Mouse (Mus musculus) olfactory bulb, adult 2 months (tissue): ENCODE measurements at regions not wholly inside any gene's neighbourhood (a gene's known extent, or its start where the extent isn't known, plus 50 kb on each side); places are given as distances from the start of the nearest gene placed in this dataset.

Source experiments
- CTCF ChIP-seq: fragments of 200-500 bp; IDR thresholded peaks from 2 replicates; pipeline ENCODE4 v1.5.1; 2012; ENCODE audit warnings: low read depth, mild to moderate bottlenecking, low read length, moderate library complexity; ENCODE audit not compliant: insufficient read depth
- POLR2A ChIP-seq: fragments of 200-500 bp; IDR thresholded peaks from 2 replicates; pipeline ENCODE4 v1.6.1; 2012; ENCODE audit warnings: mild to moderate bottlenecking, low read depth, low read length, moderate library complexity; ENCODE audit not compliant: insufficient read depth

DNA sequence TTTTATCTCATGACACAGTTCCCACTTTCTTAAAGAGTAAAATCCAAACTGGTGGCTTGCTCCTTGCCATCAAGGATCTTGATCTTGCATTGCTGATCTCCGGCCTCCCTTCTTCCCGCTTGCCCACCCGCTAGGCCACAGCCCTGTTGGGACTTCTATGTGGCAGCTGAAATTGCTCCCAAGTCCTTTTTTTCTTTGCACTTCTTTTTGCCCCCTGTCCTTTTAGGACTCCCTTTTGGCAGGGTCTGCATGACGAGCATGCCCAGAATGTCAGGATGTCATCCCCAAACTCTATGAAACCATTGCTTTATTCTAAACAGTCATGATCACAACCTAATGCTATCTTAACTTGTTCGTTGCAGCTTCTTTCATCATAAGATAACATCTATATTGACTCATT lies 588.6 kb downstream of the Tox3 start:
- TF ChIP-seq POLR2A = no peak
- no peak for TF ChIP-seq CTCF
